Mouse (Mus musculus): ENCODE data around the gene Serpinb1a. TPM values are rescaled to one million over a fixed set of nuclear protein-coding genes. Genes with fewer than 3 reads are reported as not detected.

Serpinb1a gene
- polyA plus RNA-seq, 1 experiment from 2014 or later, result 0.22 TPM

DNA sequence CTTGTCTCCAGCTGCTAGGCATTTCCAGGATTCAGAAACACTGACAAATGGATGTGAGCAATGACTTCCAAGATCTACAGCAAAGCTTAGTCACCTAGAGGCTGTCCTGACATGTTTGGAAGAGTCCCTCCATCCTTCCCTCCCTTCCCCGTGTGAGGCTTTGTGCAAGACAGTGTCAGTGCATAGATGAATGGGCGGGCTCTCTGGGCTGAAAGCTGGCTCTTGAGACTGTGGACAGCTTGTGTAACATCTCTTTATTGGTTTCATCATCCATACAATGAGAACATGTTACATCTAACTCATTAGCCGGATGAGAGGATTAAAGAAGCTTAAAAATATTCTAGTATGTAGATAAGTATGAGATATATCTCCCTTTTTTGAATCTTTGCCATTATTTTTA lies 18.2 kb downstream of the Serpinb1a start:
- Histone ChIP-seq H3K4me1 (no peaks in the 10 kb centered on the region), H3K27me3 (no peaks in the 10 kb centered on the region), H3K36me3 (ENCODE audit: poor library complexity, severe bottlenecking) (no peaks in the 10 kb centered on the region), H3K4me3 (no peak overlapping the region), H3K9ac (no peak overlapping the region), H3K4me2 (no peak overlapping the region), H3K9me3 (replicated peaks) (no peaks in the 10 kb centered on the region), H3K27ac (no peak overlapping the region)
- 67% methylated on average over 3 of the region's 3 CpGs for WGBS
- ATAC-seq, result no peak

DNA sequence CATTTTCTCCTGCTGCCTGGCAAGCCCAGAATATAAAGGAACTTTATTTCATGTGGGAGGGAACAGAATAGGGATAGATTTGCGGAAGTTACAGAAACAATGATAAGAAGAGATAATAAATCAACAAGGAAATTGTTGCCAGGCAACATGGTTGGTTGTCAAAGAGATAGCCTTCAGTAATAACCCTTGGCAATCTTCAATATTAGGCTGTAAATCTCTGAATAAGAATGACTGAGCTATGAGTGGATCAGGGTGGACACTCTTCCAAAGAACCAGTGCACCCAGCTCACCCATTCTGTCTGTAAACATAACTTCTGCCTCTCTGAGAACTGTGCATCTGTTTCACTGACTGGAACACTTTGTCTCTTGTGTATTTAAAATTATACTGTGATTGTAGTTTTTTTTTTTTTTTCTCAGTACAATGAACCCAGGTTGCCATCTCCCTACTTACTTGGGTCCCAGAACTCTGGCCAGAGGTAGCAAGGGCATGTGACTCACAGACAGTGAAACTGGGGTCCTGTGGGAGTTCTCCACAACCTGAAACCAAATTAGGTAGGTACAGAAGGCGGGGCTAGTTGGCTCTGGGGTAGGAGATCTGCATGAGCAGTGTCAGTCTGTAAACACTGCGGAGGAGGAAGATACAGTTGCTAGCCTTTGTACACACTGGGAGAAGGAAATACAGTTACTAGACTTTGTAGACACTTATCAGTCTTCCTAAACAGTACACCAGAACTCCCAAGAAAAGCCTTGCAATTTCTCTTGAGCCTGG lies 19.3 kb downstream of the Serpinb1a start:
- Histone ChIP-seq H3K4me3 (no peak overlapping the region), H3K9me3 (replicated peaks) (no peaks in the 10 kb centered on the region), H3K36me3 (ENCODE audit: poor library complexity, severe bottlenecking) (no peaks in the 10 kb centered on the region), H3K27me3 (no peaks in the 10 kb centered on the region), H3K4me2 (no peak overlapping the region), H3K9ac (no peak overlapping the region), H3K4me1 (no peaks in the 10 kb centered on the region), H3K27ac (no peak overlapping the region)
- WGBS, result 88% methylated on average over 3 of the region's 3 CpGs
- ATAC-seq, result no peak

DNA sequence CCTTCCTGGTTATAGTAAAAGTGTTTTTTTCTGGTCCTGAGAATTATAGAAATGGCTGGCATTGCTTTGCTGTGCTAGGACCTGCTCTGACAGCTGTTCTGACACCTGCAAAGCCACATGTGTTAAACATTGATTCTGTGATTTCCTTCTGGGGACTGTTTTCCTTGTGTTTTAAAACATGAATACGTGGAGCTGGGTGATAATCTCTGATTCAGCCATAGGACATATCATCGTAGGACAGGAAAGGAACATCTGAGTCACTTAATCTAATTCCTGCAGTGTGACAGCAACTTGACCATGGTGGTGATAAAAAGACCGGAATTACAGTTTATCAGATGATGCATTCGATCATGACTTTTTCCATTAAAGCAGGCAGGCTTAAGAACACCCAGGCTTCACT lies 22.1 kb downstream of the Serpinb1a start:
- no peak overlapping the region for H3K4me3 ChIP-seq
- no peaks in the 10 kb centered on the region for H3K27me3 ChIP-seq
- H3K9me3 ChIP-seq (replicated peaks), result no peaks in the 10 kb centered on the region
- H3K4me1 ChIP-seq, result no peaks in the 10 kb centered on the region
- H3K36me3 ChIP-seq (ENCODE audit: poor library complexity, severe bottlenecking), result no peaks in the 10 kb centered on the region
- H3K27ac ChIP-seq, result no peak overlapping the region
- WGBS, result 94% methylated on average over 4 of the region's 4 CpGs
- H3K9ac ChIP-seq, result no peak overlapping the region
- ATAC-seq, result no peak
- no peak overlapping the region for H3K4me2 ChIP-seq

DNA sequence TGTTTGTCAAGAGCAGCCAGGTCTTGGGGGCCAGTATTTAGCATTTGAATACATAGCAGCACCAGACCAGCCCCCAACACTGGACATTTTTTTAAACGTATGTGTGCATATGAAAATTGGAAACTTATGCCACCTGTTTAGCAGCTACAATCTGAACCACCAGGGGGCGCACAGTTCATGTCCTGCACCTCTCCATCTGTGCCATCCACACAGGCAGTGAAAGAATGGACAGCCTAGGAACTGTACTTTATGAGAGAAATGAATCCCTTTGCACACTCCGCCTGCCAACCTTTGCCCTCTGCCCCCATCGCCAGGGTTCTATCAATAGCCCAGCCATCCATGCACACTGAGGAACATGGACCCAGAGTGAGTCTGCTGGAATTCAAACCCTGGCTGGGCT lies 23.0 kb downstream of the Serpinb1a start:
- Histone ChIP-seq H3K4me3 (no peak overlapping the region), H3K4me2 (no peak overlapping the region), H3K36me3 (ENCODE audit: poor library complexity, severe bottlenecking) (peaks cover 3% of the 10 kb centered on the region; the same call in 1 of the 2 replicates), H3K9ac (no peak overlapping the region), H3K9me3 (replicated peaks) (no peaks in the 10 kb centered on the region), H3K27ac (no peak overlapping the region), H3K4me1 (no peaks in the 10 kb centered on the region), H3K27me3 (no peaks in the 10 kb centered on the region)
- 52% methylated on average over 4 of the region's 4 CpGs for WGBS
- 0 out of 2 replicates have a peak, but pooled peaks have one; percentile 57 for ATAC-seq

DNA sequence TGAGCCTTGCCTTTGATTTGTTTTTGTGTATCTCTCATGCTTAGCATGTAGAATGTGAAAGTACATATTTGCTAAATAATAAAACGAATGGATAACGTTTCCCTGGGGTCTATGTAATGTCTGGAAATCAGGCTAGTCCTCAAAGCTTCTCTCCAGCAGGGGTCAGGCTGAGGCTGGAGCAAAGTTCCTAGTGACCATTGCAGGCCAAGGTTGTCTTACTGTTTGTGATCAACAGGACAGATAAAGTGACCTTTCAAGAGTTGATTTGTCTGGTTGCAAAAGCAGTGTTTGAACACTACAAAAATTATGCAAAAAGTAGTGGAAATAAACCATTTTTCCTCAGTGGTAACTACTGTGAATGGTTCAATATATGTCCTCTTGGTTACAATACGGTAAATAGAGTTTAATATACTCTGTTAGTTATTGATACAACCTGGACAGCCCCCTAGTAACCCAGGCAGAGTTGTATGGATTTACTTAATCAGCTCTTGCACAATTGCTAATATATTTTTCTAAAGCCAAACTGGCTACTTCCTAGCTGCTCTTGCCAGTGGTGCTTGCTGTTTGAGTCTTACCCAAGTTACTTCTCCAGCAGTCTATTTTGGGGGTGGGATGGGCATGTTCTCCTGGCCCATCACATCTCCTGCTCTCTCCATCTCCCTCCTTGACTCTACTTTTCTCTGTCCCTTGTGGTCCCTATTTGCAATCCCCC lies 23.7 kb downstream of the Serpinb1a start:
- Histone ChIP-seq H3K9ac (no peak overlapping the region), H3K4me2 (no peak overlapping the region), H3K4me1 (no peaks in the 10 kb centered on the region), H3K27me3 (no peaks in the 10 kb centered on the region), H3K27ac (no peak overlapping the region), H3K9me3 (replicated peaks) (no peaks in the 10 kb centered on the region), H3K36me3 (ENCODE audit: poor library complexity, severe bottlenecking) (peaks cover 8% of the 10 kb centered on the region; the same call in 1 of the 2 replicates), H3K4me3 (no peak overlapping the region)
- ATAC-seq, result no peak
- 83% methylated on average over 3 of the region's 3 CpGs for WGBS

DNA sequence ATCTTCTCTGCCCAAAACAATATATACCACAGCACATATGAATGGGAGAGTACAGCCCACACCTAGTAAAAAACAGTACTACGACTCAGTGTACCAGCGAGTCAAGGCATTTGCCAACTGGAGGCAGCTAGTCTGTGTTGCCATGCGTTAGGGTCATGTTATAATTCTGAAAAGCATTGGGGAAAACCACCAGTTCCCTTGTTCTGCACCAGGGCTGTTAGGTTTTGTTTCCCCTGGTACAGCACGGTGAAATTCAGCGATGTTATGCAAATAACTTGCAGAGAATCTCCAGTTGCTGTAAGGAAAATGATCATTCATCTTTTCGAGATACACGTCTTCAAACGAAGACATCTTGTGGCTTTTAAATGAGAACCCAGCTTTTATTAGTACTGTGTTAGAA lies 25.4 kb downstream of the Serpinb1a start:
- no peak overlapping the region for H3K27ac ChIP-seq
- no peak for ATAC-seq

DNA sequence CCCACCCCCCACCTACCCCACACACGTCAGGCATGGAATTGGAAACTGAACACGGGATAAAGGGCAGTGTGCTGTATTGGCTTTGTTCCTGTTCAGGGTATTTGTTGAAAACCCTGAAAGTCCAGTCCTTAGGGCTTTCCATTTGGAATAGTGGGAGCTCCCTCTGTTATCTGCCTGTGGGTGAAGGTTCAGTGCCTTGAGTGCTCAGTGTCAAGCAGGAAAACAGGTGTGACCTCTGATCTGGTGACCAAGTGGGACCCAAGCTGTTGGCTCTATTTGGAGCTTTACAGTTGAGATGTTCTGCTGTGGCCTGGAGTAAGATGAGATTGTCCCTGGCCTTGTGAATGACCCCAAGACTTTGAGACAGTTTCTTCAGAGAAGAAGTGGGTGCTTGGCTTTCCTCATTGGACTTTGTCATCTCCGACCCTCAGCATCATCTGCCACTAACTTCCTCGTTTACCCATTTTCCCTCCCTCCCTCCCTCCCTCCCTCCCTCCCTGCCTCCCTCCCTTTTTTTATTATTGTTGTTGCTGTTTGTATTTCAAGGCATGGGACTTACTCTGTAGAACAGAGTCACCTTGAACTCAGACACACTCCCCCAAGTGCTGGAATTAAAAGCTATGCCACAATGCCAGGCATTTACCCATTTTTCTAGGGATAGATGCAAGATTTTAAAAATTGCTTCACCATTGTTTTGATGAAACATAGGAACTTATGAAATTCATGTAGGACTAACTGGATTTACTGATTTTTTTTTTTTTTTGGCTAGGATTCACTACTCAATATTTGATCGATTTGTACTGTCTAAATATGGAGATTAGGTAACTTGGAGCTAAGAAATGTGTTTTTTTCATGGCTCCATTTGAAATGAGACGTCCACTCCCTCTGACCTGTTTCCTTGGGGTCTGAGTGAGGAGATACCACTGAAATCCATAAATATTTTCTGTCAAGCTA lies 26.3 kb downstream of the Serpinb1a start:
- WGBS, result 74% methylated on average over 6 of the region's 6 CpGs

More for the DNA sequence above, 25.4 kb downstream of the Serpinb1a start:
- Histone ChIP-seq H3K9me3 (replicated peaks) (no peaks in the 10 kb centered on the region), H3K36me3 (ENCODE audit: poor library complexity, severe bottlenecking) (peaks cover 24% of the 10 kb centered on the region), H3K4me2 (no peak overlapping the region), H3K4me3 (no peak overlapping the region), H3K4me1 (no peaks in the 10 kb centered on the region), H3K9ac (no peak overlapping the region), H3K27me3 (no peaks in the 10 kb centered on the region)
- WGBS, result 91% methylated on average over 8 of the region's 8 CpGs

DNA sequence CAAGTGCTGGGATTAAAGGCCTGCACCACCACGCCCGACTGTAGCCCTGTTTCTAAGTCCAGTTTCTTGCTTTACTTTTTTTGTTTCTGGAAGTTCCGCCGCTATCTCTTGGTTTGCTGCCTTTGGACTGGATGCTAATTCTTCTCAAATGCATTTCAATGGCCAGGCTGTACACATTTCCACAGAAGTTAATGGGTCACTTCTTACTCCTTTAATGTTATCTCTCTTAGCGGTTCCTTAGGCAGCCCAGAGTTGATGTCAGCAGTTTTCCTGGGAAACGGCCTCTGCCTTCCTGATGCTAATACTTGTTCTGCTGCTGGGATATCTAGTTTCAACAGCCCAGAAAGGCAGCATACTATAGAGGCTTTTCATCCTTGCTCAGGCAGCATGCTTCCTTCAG lies 27.9 kb downstream of the Serpinb1a start:
- no peaks in the 10 kb centered on the region for H3K4me1 ChIP-seq
- no peak overlapping the region for H3K4me2 ChIP-seq
- no peaks in the 10 kb centered on the region for H3K9me3 ChIP-seq (replicated peaks)
- H3K27me3 ChIP-seq, result no peaks in the 10 kb centered on the region
- H3K36me3 ChIP-seq (ENCODE audit: poor library complexity, severe bottlenecking), result peaks cover 48% of the 10 kb centered on the region
- H3K9ac ChIP-seq, result no peak overlapping the region
- no peak for ATAC-seq
- no peak overlapping the region for H3K27ac ChIP-seq
- H3K4me3 ChIP-seq, result no peak overlapping the region
- 88% methylated on average over 6 of the region's 6 CpGs for WGBS

More for the DNA sequence above, 26.3 kb downstream of the Serpinb1a start:
- no peak for ATAC-seq
- Histone ChIP-seq H3K4me3 (no peak overlapping the region), H3K9ac (no peak overlapping the region), H3K27ac (no peak overlapping the region), H3K4me1 (no peaks in the 10 kb centered on the region), H3K4me2 (no peak overlapping the region), H3K9me3 (replicated peaks) (no peaks in the 10 kb centered on the region), H3K36me3 (ENCODE audit: poor library complexity, severe bottlenecking) (peaks cover 33% of the 10 kb centered on the region), H3K27me3 (no peaks in the 10 kb centered on the region)

DNA sequence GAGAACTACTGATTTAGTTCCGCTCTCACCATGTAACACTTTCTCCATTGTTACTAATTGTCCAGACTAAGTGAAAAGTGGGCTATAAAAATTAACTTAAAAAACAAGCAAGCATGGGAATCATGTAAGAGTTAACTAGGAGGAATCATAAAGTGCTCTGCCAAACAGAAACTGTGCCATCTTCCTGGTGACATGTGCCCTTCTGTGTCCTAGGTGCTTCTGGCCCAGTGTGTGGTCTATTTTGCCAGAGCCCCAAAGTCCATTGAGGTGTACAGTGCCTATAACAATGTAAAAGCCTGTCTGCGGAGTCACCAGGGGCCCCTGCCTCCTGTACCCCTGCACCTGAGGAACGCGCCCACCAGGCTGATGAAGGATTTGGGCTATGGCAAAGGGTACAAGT lies 29.3 kb downstream of the Serpinb1a start:
- no peak for ATAC-seq
- WGBS, result 96% methylated on average over 4 of the region's 4 CpGs
- Histone ChIP-seq H3K4me3 (no peak overlapping the region), H3K4me1 (no peaks in the 10 kb centered on the region), H3K4me2 (no peak overlapping the region), H3K27ac (no peak overlapping the region), H3K9me3 (replicated peaks) (no peaks in the 10 kb centered on the region), H3K9ac (no peak overlapping the region), H3K36me3 (ENCODE audit: poor library complexity, severe bottlenecking) (peaks cover 59% of the 10 kb centered on the region), H3K27me3 (no peaks in the 10 kb centered on the region)

DNA sequence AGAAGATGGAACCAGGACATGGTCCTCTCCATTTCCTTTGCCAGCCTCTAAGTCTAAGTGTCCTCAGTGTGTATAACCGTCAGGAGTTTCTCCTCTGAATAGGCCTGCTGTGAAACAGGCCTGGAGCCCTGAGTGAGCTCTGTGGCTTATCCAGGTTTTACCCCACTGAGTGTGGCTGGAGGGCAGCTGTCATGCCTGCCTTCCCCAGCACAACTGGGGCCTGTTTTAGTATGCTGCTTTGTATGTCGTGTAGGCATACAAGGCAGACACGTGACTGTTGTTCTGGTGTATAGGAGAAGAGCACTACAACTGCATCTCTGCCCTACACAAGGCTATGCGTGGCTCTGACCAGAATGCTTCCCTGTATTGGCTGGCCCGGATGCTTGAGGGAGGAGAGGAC lies 31.1 kb downstream of the Serpinb1a start:
- H3K9me3 ChIP-seq (replicated peaks), result no peaks in the 10 kb centered on the region
- no peaks in the 10 kb centered on the region for H3K4me1 ChIP-seq
- no peak overlapping the region for H3K27ac ChIP-seq
- no peak overlapping the region for H3K9ac ChIP-seq
- no peak overlapping the region for H3K4me2 ChIP-seq
- no peak overlapping the region for H3K4me3 ChIP-seq
- H3K27me3 ChIP-seq, result no peaks in the 10 kb centered on the region
- H3K36me3 ChIP-seq (ENCODE audit: poor library complexity, severe bottlenecking), result peaks cover 65% of the 10 kb centered on the region
- no peak for ATAC-seq
- WGBS, result 87% methylated on average over 5 of the region's 5 CpGs

DNA sequence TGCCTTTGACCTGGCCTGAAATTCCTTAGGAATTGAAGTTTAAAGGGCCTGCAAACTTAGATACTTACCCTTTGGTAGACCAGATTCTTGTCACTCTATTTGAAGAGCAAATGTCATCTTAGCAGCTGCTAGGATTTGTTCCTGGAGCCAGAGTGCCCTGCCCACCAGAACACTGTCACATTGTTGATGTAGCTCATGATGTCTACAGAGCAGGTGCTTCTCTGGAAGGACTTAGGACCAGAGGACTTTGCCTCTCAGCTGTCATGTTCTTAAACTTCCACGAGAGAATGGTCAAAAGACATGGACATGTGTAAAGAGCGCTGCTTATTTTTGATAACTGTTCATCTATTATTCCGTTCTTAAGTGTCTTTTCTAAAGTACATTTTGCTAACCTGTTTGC lies 31.7 kb downstream of the Serpinb1a start:
- Histone ChIP-seq H3K27ac (no peak overlapping the region), H3K4me1 (no peaks in the 10 kb centered on the region), H3K36me3 (ENCODE audit: poor library complexity, severe bottlenecking) (peaks cover 70% of the 10 kb centered on the region), H3K9ac (no peak overlapping the region), H3K27me3 (no peaks in the 10 kb centered on the region), H3K4me3 (no peak overlapping the region), H3K4me2 (no peak overlapping the region), H3K9me3 (replicated peaks) (no peaks in the 10 kb centered on the region)
- no peak for ATAC-seq
- 89% methylated on average over 3 of the region's 3 CpGs for WGBS

DNA sequence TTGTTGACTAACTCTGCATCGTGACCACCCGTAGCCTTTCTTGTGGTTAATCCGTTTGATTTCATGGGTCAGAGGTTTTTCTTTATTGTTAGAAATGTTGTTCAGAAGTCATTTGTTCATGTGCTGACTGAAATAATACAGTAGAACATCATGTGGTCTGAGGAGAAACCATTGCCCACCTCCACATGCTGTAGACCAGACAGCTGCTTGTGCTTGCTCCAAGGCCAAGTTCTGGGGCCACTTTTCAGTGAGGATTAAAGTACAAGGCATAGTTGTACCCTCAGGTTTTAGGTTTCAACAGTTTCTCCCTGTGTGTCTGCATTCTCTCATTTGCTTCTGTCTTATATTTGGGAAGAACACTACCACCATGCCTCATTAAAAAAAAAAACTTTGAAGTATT lies 43.4 kb downstream of the Serpinb1a start:
- Histone ChIP-seq H3K27me3 (no peaks in the 10 kb centered on the region), H3K9me3 (replicated peaks) (no peaks in the 10 kb centered on the region), H3K9ac (no peak overlapping the region), H3K4me2 (no peak overlapping the region), H3K4me3 (no peak overlapping the region), H3K4me1 (peaks cover 28% of the 10 kb centered on the region), H3K27ac (no peak overlapping the region), H3K36me3 (ENCODE audit: poor library complexity, severe bottlenecking) (peaks cover 48% of the 10 kb centered on the region)
- ATAC-seq, result no peak
- WGBS, result 52% methylated on average over 3 of the region's 3 CpGs
